Mouse (Mus musculus): ENCODE data around the gene Btbd9.
"Not testable (repeated sequence)": the region's sequence is repeated elsewhere in the genome, so short reads cannot be mapped to it uniquely, and the experiment has no call there.

- not testable (repeated sequence) for TF ChIP-seq MAX (IDR thresholded peaks at IDR 0.05); CTCF (IDR thresholded peaks at IDR 0.05; ENCODE audit: control insufficient read depth, insufficient read depth, insufficient read length)
Observed at GRCm38 (mm10) chr17:30624132-30624531, 47.8 kb upstream of the Btbd9 start, which contains the start of gene Dnah8.

Data from C2C12 (cell line).